Mouse (Mus musculus) midbrain, embryonic 11.5 days (tissue): ENCODE measurements around the gene Ccpg1. TPM values are rescaled to one million over a fixed set of nuclear protein-coding genes. Genes with fewer than 3 reads are reported as not detected.
A peak's percentile ranks its signal among the peaks of the same experiment; 100 is the strongest.

ENCODE experiments used
- ATAC-seq: fragments of 200-750 bp; cut with Nextera tagmentation; 2 replicates; pipeline ENCODE4 v1.8.0; 2017; ENCODE audit warnings: moderate TSS enrichment, moderate library complexity; ENCODE audit not compliant: low FRiP score
- DNase-seq: peaks from one replicate; pipeline ENCODE4 v3.0.0; 2015; ENCODE audit warnings: low spot score; ENCODE audit errors: missing footprints
- H3K27ac ChIP-seq: fragments of 300-500 bp; sonication (generic); 2 replicates; pipeline ENCODE4 v1.5.1; 2014; ENCODE audit warnings: low read depth, low read length
- H3K27me3 ChIP-seq: fragments of 300-500 bp; sonication (generic); 2 replicates; pipeline ENCODE4 v1.6.1; 2014; ENCODE audit warnings: mild to moderate bottlenecking, low read length, moderate library complexity, mixed read lengths; ENCODE audit not compliant: control insufficient read depth, insufficient read depth
- H3K36me3 ChIP-seq: fragments of 300-500 bp; sonication (generic); 2 replicates; pipeline ENCODE4 v1.6.1; 2014; ENCODE audit warnings: mild to moderate bottlenecking, low read length, moderate library complexity, mixed read lengths; ENCODE audit not compliant: control insufficient read depth, insufficient read depth
- H3K4me1 ChIP-seq: fragments of 300-500 bp; sonication (generic); 2 replicates; pipeline ENCODE4 v1.6.1; 2014; ENCODE audit warnings: low read length; ENCODE audit not compliant: control insufficient read depth, insufficient read depth
- H3K4me2 ChIP-seq: fragments of 300-500 bp; sonication (generic); 2 replicates; pipeline ENCODE4 v1.6.1; 2014; ENCODE audit warnings: mild to moderate bottlenecking, moderate library complexity
- H3K4me3 ChIP-seq: fragments of 300-500 bp; sonication (generic); 2 replicates; pipeline ENCODE4 v1.5.1; 2014; ENCODE audit warnings: low read depth, low read length
- H3K9ac ChIP-seq: fragments of 300-500 bp; sonication (generic); 2 replicates; pipeline ENCODE4 v1.6.1; 2014; ENCODE audit warnings: low read length
- H3K9me3 ChIP-seq: fragments of 300-500 bp; sonication (generic); 2 replicates; pipeline ENCODE4 v1.6.1; 2016; ENCODE audit warnings: low read length; ENCODE audit not compliant: control insufficient read depth
- WGBS: fragments of 180-500 bp; shearing (Covaris S2); extraction: QIAGEN DNeasy Blood & Tissue Kit; methylation state at CpG from one replicate; pipeline ENCODE4 v1.1.7; 2014; 5-methylcytosine and 5-hydroxymethylcytosine counted together
- polyA plus RNA-seq: library from polyadenylated mRNA; unstranded; fragments of >200 nt; fragmentation: Nextera tagmentation; extraction: Ambion mirVana; gene quantifications from 2 replicates; pipeline ENCODE4 v1.2.1, GENCODE M21; 2014

Gene Ccpg1
- polyA plus RNA-seq, 1 experiment from 2014 or later, result 24.9 TPM

- WGBS, result 19% methylated on average over 16 of the region's 17 CpGs
- no peak overlapping the region for H3K4me3 ChIP-seq
- DNase-seq (no peak), ATAC-seq (peak; percentile 69)
- no peaks in the 10 kb centered on the region for H3K9me3 ChIP-seq
- no peaks in the 10 kb centered on the region for H3K36me3 ChIP-seq
- H3K4me2 ChIP-seq, result peak overlapping the region; percentile 11; the same call in 1 of the 2 replicates
- H3K4me1 ChIP-seq, result no peaks in the 10 kb centered on the region; the same call in 1 of the 2 replicates
- H3K27me3 ChIP-seq, result no peaks in the 10 kb centered on the region
- H3K9ac ChIP-seq, result no peak overlapping the region
- no peak overlapping the region; the same call in 1 of the 2 replicates for H3K27ac ChIP-seq
Measured at GRCm38 (mm10) chr9:73025818-73026636, 40.8 kb downstream of the Ccpg1 start.

GRCm38 (mm10) chr9:73030443-73030842 lies 45.2 kb downstream of the Ccpg1 start:
- 100% methylated on average over 1 of the region's 1 CpGs for WGBS
- no peak overlapping the region for H3K4me3 ChIP-seq
- peaks cover 3% of the 10 kb centered on the region for H3K36me3 ChIP-seq
- H3K4me2 ChIP-seq, result no peak overlapping the region
- no peaks in the 10 kb centered on the region for H3K9me3 ChIP-seq
- no peaks in the 10 kb centered on the region for H3K27me3 ChIP-seq
- DNase-seq, result no peak
- H3K9ac ChIP-seq, result no peak overlapping the region
- ATAC-seq, result no peak
- H3K4me1 ChIP-seq, result no peaks in the 10 kb centered on the region; the same call in 1 of the 2 replicates
- H3K27ac ChIP-seq, result no peak overlapping the region

DNA sequence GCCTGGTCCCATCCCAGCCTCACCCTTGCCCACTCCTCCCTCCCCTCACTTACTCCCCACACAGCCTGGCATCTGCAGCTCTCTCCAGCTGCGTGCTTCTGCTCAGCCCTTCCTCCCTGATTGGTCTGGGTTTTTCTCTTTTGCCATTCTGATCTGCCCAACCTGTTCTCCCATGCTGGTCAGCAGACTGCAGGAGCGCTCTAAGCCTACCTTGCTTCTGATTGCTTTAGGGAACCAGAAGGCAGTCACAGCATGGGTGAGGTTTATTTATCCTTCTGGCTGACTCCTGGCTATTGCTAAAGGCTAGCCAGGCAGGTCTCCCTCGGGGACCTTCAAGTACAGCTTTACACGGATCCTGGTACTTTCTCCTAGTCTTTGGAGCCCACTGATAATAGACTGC lies 46.2 kb downstream of the Ccpg1 start:
- Histone ChIP-seq H3K9me3 (no peaks in the 10 kb centered on the region), H3K27me3 (no peaks in the 10 kb centered on the region), H3K4me2 (no peak overlapping the region), H3K36me3 (peaks cover 3% of the 10 kb centered on the region), H3K27ac (no peak overlapping the region), H3K9ac (no peak overlapping the region), H3K4me1 (no peaks in the 10 kb centered on the region), H3K4me3 (no peak overlapping the region)
- 72% methylated on average over 4 of the region's 4 CpGs for WGBS
- DNase-seq (no peak), ATAC-seq (no peak)

DNA sequence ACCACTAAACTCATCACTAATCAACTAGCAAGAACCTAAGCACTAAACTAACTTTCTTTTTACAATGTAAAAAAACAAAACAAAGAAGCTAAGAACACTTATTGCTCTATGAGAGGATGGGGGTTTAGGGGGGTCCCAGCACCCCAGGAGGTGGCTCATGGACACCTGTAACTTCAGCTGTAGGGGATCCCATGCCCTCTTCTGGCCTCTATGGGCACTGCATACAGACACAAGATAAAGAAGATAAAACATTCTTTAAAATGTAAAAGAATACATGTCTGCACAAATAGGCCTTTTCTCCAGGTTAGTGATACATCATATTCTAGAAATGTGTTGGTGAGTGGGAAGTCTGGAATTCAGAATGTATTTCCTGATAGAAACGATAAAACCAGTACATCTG lies 48.2 kb downstream of the Ccpg1 start:
- no peaks in the 10 kb centered on the region for H3K27me3 ChIP-seq
- H3K9ac ChIP-seq, result no peak overlapping the region
- H3K4me1 ChIP-seq, result no peaks in the 10 kb centered on the region
- H3K9me3 ChIP-seq, result no peaks in the 10 kb centered on the region
- WGBS, result 97% methylated on average over 1 of the region's 1 CpGs
- H3K4me2 ChIP-seq, result no peak overlapping the region
- no peak overlapping the region for H3K27ac ChIP-seq
- peaks cover 3% of the 10 kb centered on the region for H3K36me3 ChIP-seq
- H3K4me3 ChIP-seq, result no peak overlapping the region
- no peak for ATAC-seq
- DNase-seq, result no peak

DNA sequence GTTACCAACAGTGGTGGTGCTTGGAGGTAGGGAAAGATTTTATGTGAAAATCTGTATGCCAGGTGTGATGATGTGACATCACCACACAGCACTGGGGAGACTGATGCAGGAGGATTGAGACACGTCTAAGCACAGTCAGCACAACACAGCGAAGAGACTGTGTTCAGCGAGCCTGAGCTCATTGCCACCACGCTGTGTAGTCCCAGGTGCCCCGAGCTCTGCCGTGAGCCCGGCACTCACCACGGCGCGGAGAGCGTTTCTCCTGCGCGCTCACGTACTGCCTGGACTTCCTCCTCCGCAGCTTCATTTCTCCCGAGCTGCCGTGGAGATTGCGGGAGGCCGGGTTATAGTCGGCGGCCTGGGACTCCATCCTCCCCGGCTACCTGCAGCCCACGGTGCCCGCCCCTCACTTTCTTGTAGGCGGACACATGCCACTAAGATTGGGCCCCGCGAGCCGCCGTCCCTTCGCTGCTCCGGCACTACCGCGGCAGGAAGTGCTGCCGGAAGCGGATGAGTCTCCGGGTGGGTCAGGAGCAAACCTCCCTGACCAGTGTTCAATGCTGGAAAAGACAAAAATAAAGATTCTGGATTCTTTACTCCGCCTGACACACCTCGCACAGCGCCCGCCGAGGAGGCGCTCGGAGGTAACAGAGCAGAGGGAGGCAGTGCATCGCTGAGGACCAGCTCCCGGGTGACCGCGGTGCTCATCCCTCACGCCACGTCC lies 54.2 kb downstream of the Ccpg1 start:
- ATAC-seq, result peak; percentile 87
- Histone ChIP-seq H3K9ac (peak overlapping the region; percentile 81), H3K9me3 (no peaks in the 10 kb centered on the region), H3K27ac (peak overlapping the region; percentile 1), H3K27me3 (no peaks in the 10 kb centered on the region), H3K36me3 (no peaks in the 10 kb centered on the region), H3K4me3 (peak overlapping the region; percentile 81), H3K4me2 (peak overlapping the region; percentile 80), H3K4me1 (peaks cover 12% of the 10 kb centered on the region)
- under 1% methylated on average over 49 of the region's 49 CpGs for WGBS
- DNase-seq, result peak; percentile 98

DNA sequence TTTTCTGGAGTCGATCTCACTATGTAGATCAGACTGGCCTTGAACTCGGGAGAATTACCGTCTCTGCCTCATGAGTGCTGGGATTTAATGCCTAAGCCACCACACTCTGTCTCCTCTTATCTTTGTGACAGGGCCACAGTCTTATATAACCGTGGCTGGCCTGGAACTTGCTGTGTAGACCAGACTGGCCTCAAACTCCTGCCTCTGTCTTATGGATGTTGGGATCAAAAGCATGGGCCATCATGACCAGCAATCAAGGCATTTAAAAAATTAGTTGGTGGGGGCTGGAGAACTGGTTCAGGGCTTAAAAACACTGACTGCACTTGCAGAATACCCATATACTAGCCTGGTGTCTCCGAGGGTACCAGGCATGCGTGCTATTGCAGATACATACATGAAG lies 54.9 kb downstream of the Ccpg1 start, which contains the start of gene Pigb:
Gene Pigb, minus strand, starts transcription at position 299 of the 400 bp plus-strand sequence.
- H3K27ac ChIP-seq, result peak within 1 kb of the TSS; percentile 1
- H3K4me1 ChIP-seq, result peaks cover 17% of the 10 kb centered on the region
- H3K4me2 ChIP-seq, result peak within 1 kb of the TSS; percentile 80
- ATAC-seq (peak; percentile 17; the same call in 1 of the 2 replicates), DNase-seq (no peak)
- WGBS, result 34% methylated on average over 6 of the region's 6 CpGs
- peak within 1 kb of the TSS; percentile 81 for H3K4me3 ChIP-seq
- peaks cover 2% of the 10 kb centered on the region; the same call in 1 of the 2 replicates for H3K27me3 ChIP-seq
- no peaks in the 10 kb centered on the region for H3K36me3 ChIP-seq
- H3K9ac ChIP-seq, result peak within 1 kb of the TSS; percentile 81
- H3K9me3 ChIP-seq, result no peaks in the 10 kb centered on the region

GRCm38 (mm10) chr9:73044146-73045079 lies 59.2 kb downstream of the Ccpg1 start, which contains the start of gene Rab27a:
Gene Rab27a (plus strand): TSS chr9:73044854.
- peak; percentile 96 for DNase-seq
- Histone ChIP-seq H3K27me3 (peaks cover 3% of the 10 kb centered on the region), H3K4me1 (peaks cover 15% of the 10 kb centered on the region), H3K9ac (peak within 1 kb of the TSS; percentile 61), H3K4me2 (peak within 1 kb of the TSS; percentile 76), H3K4me3 (peak within 1 kb of the TSS; percentile 33), H3K9me3 (no peaks in the 10 kb centered on the region), H3K27ac (no peak within 1 kb of the TSS), H3K36me3 (no peaks in the 10 kb centered on the region)
- WGBS, result 1% methylated on average over 41 of the region's 41 CpGs
- peak; percentile 43; the same call in 1 of the 2 replicates for ATAC-seq

- peaks cover 3% of the 10 kb centered on the region for H3K27me3 ChIP-seq
- ATAC-seq, result 0 out of 2 replicates have a peak, but pooled peaks have one; percentile 15
- H3K27ac ChIP-seq, result no peak overlapping the region
- H3K4me1 ChIP-seq, result peaks cover 13% of the 10 kb centered on the region
- peak overlapping the region; percentile 76 for H3K4me2 ChIP-seq
- no peaks in the 10 kb centered on the region for H3K36me3 ChIP-seq
- H3K9ac ChIP-seq, result peak overlapping the region; percentile 61
- WGBS, result 17% methylated on average over 7 of the region's 7 CpGs
- H3K4me3 ChIP-seq, result no peak overlapping the region
- no peaks in the 10 kb centered on the region for H3K9me3 ChIP-seq
- no peak for DNase-seq
Measured at GRCm38 (mm10) chr9:73045204-73045603, 60.0 kb downstream of the Ccpg1 start.
